Mouse (Mus musculus) heart, embryonic 11.5 days (tissue): ENCODE measurements at regions not wholly inside any gene's neighbourhood (a gene's known extent, or its start where the extent isn't known, plus 50 kb on each side); places are given as distances from the start of the nearest gene placed in this dataset.

Experiments
- ATAC-seq: fragments of 200-750 bp; cut with Nextera tagmentation; replicated peaks from 2 replicates; pipeline ENCODE4 v1.8.0; 2017; ENCODE audit warnings: moderate library complexity; ENCODE audit not compliant: insufficient number of reproducible peaks, low FRiP score, low TSS enrichment
- H3K27ac ChIP-seq: fragments of 300-500 bp; sonication (generic); 2 replicates; pipeline ENCODE4 v1.5.1; 2014; ENCODE audit warnings: mild to moderate bottlenecking, low read depth, low read length
- H3K27me3 ChIP-seq: fragments of 300-500 bp; sonication (generic); 2 replicates; pipeline ENCODE4 v1.6.1; 2014; ENCODE audit warnings: mild to moderate bottlenecking, low read length, mixed read lengths; ENCODE audit not compliant: control insufficient read depth, insufficient read depth
- H3K36me3 ChIP-seq: fragments of 300-500 bp; sonication (generic); 2 replicates; pipeline ENCODE4 v1.6.1; 2014; ENCODE audit warnings: mild to moderate bottlenecking, low read length, moderate library complexity, mixed read lengths; ENCODE audit not compliant: control insufficient read depth, insufficient read depth
- H3K4me1 ChIP-seq: fragments of 300-500 bp; sonication (generic); 2 replicates; pipeline ENCODE4 v1.6.1; 2014; ENCODE audit warnings: low read length; ENCODE audit not compliant: control insufficient read depth, insufficient read depth
- H3K4me2 ChIP-seq: fragments of 300-500 bp; sonication (generic); 2 replicates; pipeline ENCODE4 v1.6.1; 2014; ENCODE audit warnings: mild to moderate bottlenecking, moderate library complexity
- H3K4me3 ChIP-seq: fragments of 300-500 bp; sonication (generic); 2 replicates; pipeline ENCODE4 v1.5.1; 2014; ENCODE audit warnings: low read depth, low read length
- H3K9ac ChIP-seq: fragments of 300-500 bp; sonication (generic); 2 replicates; pipeline ENCODE4 v1.6.1; 2014; ENCODE audit warnings: mild to moderate bottlenecking, low read depth, low read length, moderate library complexity
- H3K9me3 ChIP-seq: fragments of 300-500 bp; sonication (generic); replicated peaks from 2 replicates; pipeline ENCODE4 v1.6.1; 2016; ENCODE audit warnings: low read length; ENCODE audit not compliant: control insufficient read depth
- WGBS: fragments of 180-500 bp; shearing (Covaris S2); extraction: QIAGEN DNeasy Blood & Tissue Kit; methylation state at CpG from one replicate; pipeline ENCODE4 v1.1.7; 2014; ENCODE audit not compliant: insufficient replicate concordance; 5-methylcytosine and 5-hydroxymethylcytosine counted together

GRCm38 (mm10) chr4:33740982-33741381, 183.4 kb upstream of the Cnr1 start:
- Histone ChIP-seq H3K4me3 (no peak overlapping the region), H3K27me3 (no peaks in the 10 kb centered on the region), H3K4me1 (peaks cover 10% of the 10 kb centered on the region), H3K36me3 (no peaks in the 10 kb centered on the region), H3K9me3 (no peaks in the 10 kb centered on the region), H3K4me2 (no peak overlapping the region), H3K27ac (no peak overlapping the region), H3K9ac (no peak overlapping the region)
- 78% methylated on average over 12 of the region's 12 CpGs for WGBS
- ATAC-seq: no peak

DNA sequence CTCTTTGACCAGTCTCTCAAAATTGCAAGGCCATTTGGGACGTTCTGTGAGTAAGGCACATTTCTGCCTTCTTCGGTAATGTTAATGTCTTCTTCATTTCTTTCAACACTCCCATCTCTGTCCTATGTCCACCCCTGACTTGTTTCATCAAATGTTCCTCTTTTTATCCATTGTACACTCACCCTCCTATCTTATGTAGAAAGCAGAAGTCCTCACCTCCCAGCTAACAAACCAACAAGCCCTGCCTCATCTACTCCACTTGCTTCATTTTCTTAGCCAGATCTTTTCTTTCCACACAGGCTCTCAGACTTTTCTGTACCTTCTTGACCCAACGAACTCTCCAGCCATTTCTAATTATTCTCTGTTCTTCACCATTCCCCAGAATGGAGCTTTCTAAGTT, 179.2 kb upstream of the Cnr1 start:
- no peak overlapping the region for H3K4me2 ChIP-seq
- H3K9me3 ChIP-seq: no peaks in the 10 kb centered on the region
- H3K36me3 ChIP-seq: no peaks in the 10 kb centered on the region
- H3K9ac ChIP-seq: no peak overlapping the region
- no peak overlapping the region for H3K4me3 ChIP-seq
- no peak for ATAC-seq
- H3K27ac ChIP-seq: no peak overlapping the region
- no peaks in the 10 kb centered on the region for H3K4me1 ChIP-seq
- whole genome bisulfite sequencing: 78% methylated on average over 3 of the region's 3 CpGs
- H3K27me3 ChIP-seq: no peaks in the 10 kb centered on the region

GRCm38 (mm10) chr4:33747316-33747895, 177.0 kb upstream of the Cnr1 start:
- 86% methylated on average over 5 of the region's 5 CpGs for WGBS
- H3K9ac ChIP-seq: no peak overlapping the region
- H3K9me3 ChIP-seq: no peaks in the 10 kb centered on the region
- no peaks in the 10 kb centered on the region for H3K27me3 ChIP-seq
- H3K4me3 ChIP-seq: no peak overlapping the region
- H3K36me3 ChIP-seq: no peaks in the 10 kb centered on the region
- no peak for ATAC-seq
- H3K4me1 ChIP-seq: no peaks in the 10 kb centered on the region
- no peak overlapping the region for H3K27ac ChIP-seq
- H3K4me2 ChIP-seq: no peak overlapping the region

DNA sequence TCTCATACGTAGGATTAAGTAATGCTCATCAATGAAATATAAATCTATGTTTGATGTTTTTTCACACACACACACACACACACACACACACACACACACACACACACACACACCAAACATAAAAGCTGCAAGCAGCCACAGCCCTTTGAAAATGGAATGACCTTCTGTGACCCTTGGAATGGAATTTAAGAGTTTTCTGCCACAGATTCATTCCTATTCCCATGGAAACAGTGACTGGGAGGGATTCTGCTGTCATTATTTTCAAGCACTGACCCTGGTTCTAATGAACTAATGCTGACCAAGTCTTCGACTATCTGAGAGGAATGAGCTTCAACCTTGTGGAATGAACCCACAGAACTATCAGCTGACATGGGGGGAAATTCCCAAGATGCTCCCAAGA, 156.7 kb upstream of the Cnr1 start:
- WGBS: 68% methylated on average over 2 of the region's 2 CpGs
- no peaks in the 10 kb centered on the region for H3K4me1 ChIP-seq
- no peak for ATAC-seq

GRCm38 (mm10) chr4:33786027-33786426, 138.4 kb upstream of the Cnr1 start:
- Histone ChIP-seq H3K9ac (no peak overlapping the region), H3K27ac (no peak overlapping the region), H3K4me1 (no peaks in the 10 kb centered on the region), H3K9me3 (no peaks in the 10 kb centered on the region), H3K27me3 (no peaks in the 10 kb centered on the region), H3K4me2 (no peak overlapping the region), H3K4me3 (no peak overlapping the region), H3K36me3 (no peaks in the 10 kb centered on the region)
- WGBS: 82% methylated on average over 4 of the region's 4 CpGs
- ATAC-seq: no peak

More for the DNA sequence above, 156.7 kb upstream of the Cnr1 start:
- Histone ChIP-seq H3K9me3 (no peaks in the 10 kb centered on the region), H3K36me3 (no peaks in the 10 kb centered on the region), H3K4me2 (no peak overlapping the region), H3K9ac (no peak overlapping the region), H3K27me3 (no peaks in the 10 kb centered on the region), H3K27ac (no peak overlapping the region), H3K4me3 (no peak overlapping the region)

DNA sequence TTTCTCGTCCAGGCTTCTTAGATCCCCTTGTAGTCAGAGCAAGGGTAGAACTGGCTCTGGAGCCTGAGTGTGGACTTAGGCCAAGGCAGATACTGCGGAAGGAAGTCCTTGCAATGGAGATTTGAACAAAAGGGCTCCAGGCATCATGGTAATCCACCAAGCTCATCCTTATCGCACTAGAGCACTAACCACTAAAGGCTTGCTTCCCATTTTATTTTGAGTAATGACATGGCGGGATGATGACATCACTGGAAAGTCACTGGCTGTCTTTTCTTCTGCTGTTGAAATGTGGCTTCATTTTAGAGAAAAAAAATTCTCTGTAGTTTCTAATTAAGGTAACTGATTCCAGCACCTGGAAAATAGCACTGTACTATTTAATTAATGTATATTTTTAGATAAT, 137.4 kb upstream of the Cnr1 start:
- 82% methylated on average over 4 of the region's 4 CpGs for WGBS
- H3K36me3 ChIP-seq: no peaks in the 10 kb centered on the region
- ATAC-seq: no peak
- no peak overlapping the region for H3K9ac ChIP-seq
- H3K27me3 ChIP-seq: no peaks in the 10 kb centered on the region
- no peak overlapping the region for H3K27ac ChIP-seq
- no peak overlapping the region for H3K4me2 ChIP-seq
- H3K4me3 ChIP-seq: no peak overlapping the region
- H3K4me1 ChIP-seq: no peaks in the 10 kb centered on the region
- no peaks in the 10 kb centered on the region for H3K9me3 ChIP-seq

GRCm38 (mm10) chr4:33793398-33793797, 131.0 kb upstream of the Cnr1 start:
- no peak overlapping the region for H3K4me2 ChIP-seq
- H3K36me3 ChIP-seq: no peaks in the 10 kb centered on the region
- H3K9ac ChIP-seq: no peak overlapping the region
- 87% methylated on average over 8 of the region's 8 CpGs for WGBS
- no peak overlapping the region for H3K27ac ChIP-seq
- ATAC-seq: no peak
- no peaks in the 10 kb centered on the region for H3K4me1 ChIP-seq
- H3K4me3 ChIP-seq: no peak overlapping the region
- H3K9me3 ChIP-seq: no peaks in the 10 kb centered on the region
- no peaks in the 10 kb centered on the region for H3K27me3 ChIP-seq

DNA sequence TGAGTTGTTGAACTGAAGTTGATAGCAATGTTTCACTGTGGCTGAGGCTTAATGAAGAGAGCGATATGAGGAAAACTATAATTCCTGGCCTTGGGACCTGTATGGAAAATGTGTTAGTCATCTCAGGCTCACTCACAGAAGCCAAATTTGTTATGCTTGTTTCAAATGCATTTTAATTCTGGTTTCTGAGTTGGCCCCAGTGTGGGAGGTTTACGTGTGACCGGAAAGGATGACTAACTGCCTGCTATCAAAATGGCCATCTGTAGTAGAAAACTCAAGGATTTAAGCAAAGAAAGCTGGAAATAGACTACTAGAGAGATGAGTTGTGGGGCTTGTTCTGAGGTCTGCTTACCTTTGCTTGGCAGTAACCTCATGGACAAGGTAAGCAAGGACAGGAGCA, 128.9 kb upstream of the Cnr1 start:
- H3K27me3 ChIP-seq: no peaks in the 10 kb centered on the region
- WGBS: 89% methylated on average over 3 of the region's 3 CpGs

GRCm38 (mm10) chr4:33797964-33798363, 126.4 kb upstream of the Cnr1 start:
- Histone ChIP-seq H3K27ac (no peak overlapping the region), H3K9ac (no peak overlapping the region), H3K27me3 (no peaks in the 10 kb centered on the region), H3K4me2 (no peak overlapping the region), H3K36me3 (no peaks in the 10 kb centered on the region), H3K4me3 (no peak overlapping the region), H3K9me3 (no peaks in the 10 kb centered on the region), H3K4me1 (no peaks in the 10 kb centered on the region)
- WGBS: 85% methylated on average over 4 of the region's 4 CpGs
- ATAC-seq: no peak

More for the DNA sequence above, 128.9 kb upstream of the Cnr1 start:
- no peak overlapping the region for H3K4me2 ChIP-seq
- no peaks in the 10 kb centered on the region for H3K36me3 ChIP-seq
- H3K4me3 ChIP-seq: no peak overlapping the region
- no peak overlapping the region for H3K27ac ChIP-seq
- no peaks in the 10 kb centered on the region for H3K4me1 ChIP-seq
- H3K9me3 ChIP-seq: no peaks in the 10 kb centered on the region
- no peak overlapping the region for H3K9ac ChIP-seq
- ATAC-seq: no peak
